Mouse (Mus musculus) limb, embryonic 13.5 days (tissue): ENCODE data around the gene Slc7a7. TPM values are rescaled to one million over a fixed set of nuclear protein-coding genes. Genes with fewer than 3 reads are reported as not detected.

Experiments
- ATAC-seq: fragments of 200-750 bp; cut with Nextera tagmentation; 2 replicates; pipeline ENCODE4 v1.8.0; 2017; ENCODE audit warnings: low read depth, moderate number of reproducible peaks, moderate TSS enrichment; ENCODE audit not compliant: low FRiP score
- H3K27ac ChIP-seq: fragments of 300-500 bp; sonication (generic); 2 replicates; pipeline ENCODE4 v1.5.1; 2015; ENCODE audit warnings: inconsistent platforms, mild to moderate bottlenecking, moderate library complexity
- H3K27me3 ChIP-seq: fragments of 300-500 bp; sonication (generic); 2 replicates; pipeline ENCODE4 v1.6.1; 2015; ENCODE audit warnings: mild to moderate bottlenecking, inconsistent platforms
- H3K36me3 ChIP-seq: fragments of 300-500 bp; sonication (generic); 2 replicates; pipeline ENCODE4 v1.6.1; 2015; ENCODE audit warnings: inconsistent platforms, mild to moderate bottlenecking, moderate library complexity
- H3K4me1 ChIP-seq: fragments of 300-500 bp; sonication (generic); 2 replicates; pipeline ENCODE4 v1.6.1; 2015; ENCODE audit warnings: inconsistent platforms
- H3K4me2 ChIP-seq: fragments of 300-500 bp; sonication (generic); replicated peaks from 2 replicates; pipeline ENCODE4 v1.6.1; 2015; ENCODE audit warnings: inconsistent platforms, mild to moderate bottlenecking, moderate library complexity
- H3K4me3 ChIP-seq: fragments of 300-500 bp; sonication (generic); 2 replicates; pipeline ENCODE4 v1.5.1; 2015; ENCODE audit warnings: moderate library complexity, mild to moderate bottlenecking, inconsistent platforms
- H3K9ac ChIP-seq: fragments of 300-500 bp; sonication (generic); 2 replicates; pipeline ENCODE4 v1.6.1; 2015; ENCODE audit warnings: mild to moderate bottlenecking, inconsistent platforms
- H3K9me3 ChIP-seq: fragments of 300-500 bp; sonication (generic); 2 replicates; pipeline ENCODE4 v1.6.1; 2016; ENCODE audit warnings: inconsistent platforms
- WGBS: fragments of 180-500 bp; shearing (Covaris S2); methylation state at CpG from one replicate; pipeline ENCODE4 v1.1.7; 2015; 5-methylcytosine and 5-hydroxymethylcytosine counted together
- polyA plus RNA-seq: library from polyadenylated mRNA; unstranded; fragments of >200 nt; fragmentation: Nextera tagmentation; extraction: Ambion mirVana; gene quantifications from 2 replicates; pipeline ENCODE4 v1.2.1, GENCODE M21; 2015

Slc7a7 gene
- polyA plus RNA-seq, 1 experiment from 2014 or later, result 5.1 TPM

DNA sequence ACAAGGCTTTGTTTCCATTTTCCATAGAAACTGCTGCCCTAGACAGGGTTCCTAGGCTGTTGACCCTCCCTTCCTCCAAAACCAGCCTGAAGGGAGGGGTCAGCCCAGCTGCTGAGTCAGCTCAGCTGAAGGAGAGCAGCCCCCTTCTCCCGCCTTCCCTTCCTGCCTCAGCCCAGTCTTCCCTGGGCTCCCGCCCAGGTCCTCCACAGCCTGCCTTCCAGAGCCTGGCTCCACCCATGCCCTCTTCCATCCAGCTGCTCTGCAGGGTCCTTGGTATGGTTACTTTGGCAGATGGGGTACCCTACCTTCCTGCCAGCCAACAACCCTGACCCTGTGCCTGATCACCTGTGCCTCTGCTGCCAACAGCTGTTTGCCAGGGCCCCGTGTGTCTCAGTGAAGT, 25.6 kb upstream of the Slc7a7 start:
- H3K4me3 ChIP-seq, result no peak overlapping the region
- 10% methylated on average over 3 of the region's 3 CpGs for WGBS
- ATAC-seq, result peak; percentile 88
- H3K27me3 ChIP-seq, result no peaks in the 10 kb centered on the region
- no peaks in the 10 kb centered on the region for H3K9me3 ChIP-seq
- H3K36me3 ChIP-seq, result peaks cover 48% of the 10 kb centered on the region
- H3K9ac ChIP-seq, result peak overlapping the region; percentile 31; the same call in 1 of the 2 replicates
- peak overlapping the region; percentile 87 for H3K27ac ChIP-seq
- peak overlapping the region; percentile 38 for H3K4me2 ChIP-seq
- H3K4me1 ChIP-seq, result peaks cover 19% of the 10 kb centered on the region

DNA sequence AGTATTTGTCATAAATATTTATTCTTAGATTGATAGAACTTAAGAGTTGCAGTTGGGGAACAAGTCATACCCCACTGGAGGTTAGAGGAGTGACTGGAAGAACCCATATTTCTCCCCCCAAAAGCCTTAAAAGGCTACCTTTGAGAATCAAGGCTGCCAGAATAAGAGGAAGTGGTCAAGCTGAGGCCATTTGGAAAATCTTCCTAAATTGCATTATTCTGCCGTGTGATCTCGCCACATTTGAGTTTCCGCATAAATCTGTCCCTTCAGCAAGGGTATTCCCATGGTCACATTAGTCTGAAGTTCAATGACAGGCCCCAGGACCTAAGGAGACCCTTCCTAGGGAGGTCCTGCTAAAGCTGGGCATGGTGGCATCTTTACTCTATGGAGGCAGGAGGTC, 25.0 kb upstream of the Slc7a7 start:
- H3K9ac ChIP-seq, result no peak overlapping the region
- H3K27me3 ChIP-seq, result no peaks in the 10 kb centered on the region
- peaks cover 53% of the 10 kb centered on the region for H3K36me3 ChIP-seq
- 78% methylated on average over 3 of the region's 3 CpGs for WGBS
- H3K4me1 ChIP-seq, result peaks cover 19% of the 10 kb centered on the region
- H3K9me3 ChIP-seq, result no peaks in the 10 kb centered on the region
- no peak; the same call in 1 of the 2 replicates for ATAC-seq
- H3K4me3 ChIP-seq, result no peak overlapping the region
- H3K4me2 ChIP-seq, result peak overlapping the region; percentile 38; the same call in 1 of the 2 replicates
- H3K27ac ChIP-seq, result peak overlapping the region; percentile 87

DNA sequence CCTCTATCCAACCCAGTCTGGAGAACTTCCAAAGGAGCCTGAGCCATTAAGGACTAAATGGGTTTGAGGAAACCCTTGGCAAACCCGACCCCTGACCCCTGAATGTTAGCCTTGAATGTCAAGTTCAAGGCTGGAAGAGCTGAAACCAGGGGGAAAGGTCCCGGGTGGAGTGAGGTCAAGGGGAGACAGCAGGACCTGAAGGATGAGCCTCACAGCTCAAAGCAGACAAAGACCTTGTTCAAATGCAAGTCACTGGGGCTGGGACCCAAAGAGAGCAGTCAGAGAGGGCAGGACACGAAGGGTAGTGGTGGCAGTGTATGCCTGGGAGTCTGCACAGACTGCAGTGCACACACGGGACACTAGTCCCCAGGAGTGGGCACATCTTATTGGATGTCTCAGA, 23.8 kb upstream of the Slc7a7 start:
- H3K27ac ChIP-seq, result no peak overlapping the region
- no peak overlapping the region for H3K4me2 ChIP-seq
- H3K9ac ChIP-seq, result no peak overlapping the region
- H3K4me1 ChIP-seq, result peaks cover 19% of the 10 kb centered on the region
- H3K4me3 ChIP-seq, result no peak overlapping the region
- WGBS, result 81% methylated on average over 4 of the region's 4 CpGs
- ATAC-seq, result no peak
- H3K27me3 ChIP-seq, result no peaks in the 10 kb centered on the region
- H3K9me3 ChIP-seq, result no peaks in the 10 kb centered on the region
- peaks cover 65% of the 10 kb centered on the region for H3K36me3 ChIP-seq

DNA sequence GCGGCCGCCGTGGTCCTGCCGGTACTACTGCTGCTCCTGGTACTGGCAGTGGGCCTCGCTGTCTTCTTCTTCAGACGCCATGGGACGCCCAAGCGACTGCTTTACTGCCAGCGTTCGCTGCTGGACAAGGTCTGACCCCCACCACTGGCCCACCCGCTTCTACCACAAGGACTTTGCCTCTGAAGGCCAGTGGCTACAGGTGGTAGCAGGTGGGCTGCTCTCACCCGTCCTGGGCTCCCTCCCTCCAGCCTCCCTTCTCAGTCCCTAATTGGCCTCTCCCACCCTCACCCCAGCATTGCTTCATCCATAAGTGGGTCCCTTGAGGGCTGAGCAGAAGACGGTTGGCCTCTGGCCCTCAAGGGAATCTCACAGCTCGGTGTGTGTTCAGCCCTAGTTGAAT, 23.0 kb upstream of the Slc7a7 start:
- H3K27me3 ChIP-seq, result no peaks in the 10 kb centered on the region
- no peak for ATAC-seq
- no peak overlapping the region for H3K27ac ChIP-seq
- no peak overlapping the region for H3K4me2 ChIP-seq
- WGBS, result 91% methylated on average over 14 of the region's 14 CpGs
- H3K4me3 ChIP-seq, result no peak overlapping the region
- peaks cover 73% of the 10 kb centered on the region for H3K36me3 ChIP-seq
- no peak overlapping the region for H3K9ac ChIP-seq
- peaks cover 19% of the 10 kb centered on the region for H3K4me1 ChIP-seq
- no peaks in the 10 kb centered on the region for H3K9me3 ChIP-seq

DNA sequence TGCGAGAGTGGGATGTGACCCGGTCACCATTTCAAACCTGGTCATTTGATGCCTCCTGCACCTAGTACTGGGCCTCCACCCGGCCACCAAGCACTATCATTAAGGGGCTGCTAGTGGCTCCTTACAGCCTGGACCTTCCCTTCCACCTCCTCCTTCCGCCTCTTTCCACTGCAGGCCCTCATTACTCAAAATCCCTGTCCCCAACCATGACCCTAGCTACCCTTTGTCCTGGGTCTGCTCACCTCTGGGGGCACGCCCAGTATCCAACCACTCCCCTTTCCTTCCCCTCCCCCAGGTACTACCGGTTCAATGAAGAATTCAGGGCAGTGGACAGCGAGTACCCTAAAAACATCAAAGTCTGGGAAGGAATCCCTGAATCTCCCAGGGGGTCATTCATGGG, 22.0 kb upstream of the Slc7a7 start:
- Histone ChIP-seq H3K4me3 (no peak overlapping the region), H3K9me3 (no peaks in the 10 kb centered on the region), H3K36me3 (peaks cover 78% of the 10 kb centered on the region), H3K4me1 (peaks cover 28% of the 10 kb centered on the region), H3K27me3 (no peaks in the 10 kb centered on the region), H3K9ac (no peak overlapping the region), H3K27ac (no peak overlapping the region), H3K4me2 (no peak overlapping the region)
- 64% methylated on average over 7 of the region's 7 CpGs for WGBS
- ATAC-seq, result no peak

DNA sequence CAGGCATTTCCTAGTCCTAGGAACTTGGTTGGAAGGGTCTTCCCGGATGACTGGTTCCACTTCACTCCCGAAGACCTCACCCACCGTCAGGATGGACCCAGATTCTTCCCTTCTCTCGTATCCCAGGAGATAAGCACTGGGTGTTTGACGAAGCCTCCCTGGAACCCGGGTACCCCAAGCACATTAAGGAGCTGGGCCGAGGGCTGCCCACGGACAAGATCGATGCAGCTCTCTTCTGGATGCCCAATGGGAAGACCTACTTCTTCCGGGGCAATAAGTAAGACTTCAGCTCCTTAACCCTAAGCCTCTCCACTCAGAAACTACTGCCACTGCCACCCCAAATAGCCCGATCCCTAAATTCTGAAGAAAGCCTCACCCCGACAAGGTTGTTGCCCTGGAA, 21.6 kb upstream of the Slc7a7 start:
- H3K27me3 ChIP-seq, result no peaks in the 10 kb centered on the region
- no peak for ATAC-seq
- peaks cover 75% of the 10 kb centered on the region for H3K36me3 ChIP-seq
- no peak overlapping the region for H3K4me3 ChIP-seq
- no peak overlapping the region for H3K4me2 ChIP-seq
- H3K4me1 ChIP-seq, result peaks cover 31% of the 10 kb centered on the region
- H3K27ac ChIP-seq, result no peak overlapping the region
- H3K9ac ChIP-seq, result no peak overlapping the region
- 90% methylated on average over 12 of the region's 12 CpGs for WGBS
- no peaks in the 10 kb centered on the region for H3K9me3 ChIP-seq

DNA sequence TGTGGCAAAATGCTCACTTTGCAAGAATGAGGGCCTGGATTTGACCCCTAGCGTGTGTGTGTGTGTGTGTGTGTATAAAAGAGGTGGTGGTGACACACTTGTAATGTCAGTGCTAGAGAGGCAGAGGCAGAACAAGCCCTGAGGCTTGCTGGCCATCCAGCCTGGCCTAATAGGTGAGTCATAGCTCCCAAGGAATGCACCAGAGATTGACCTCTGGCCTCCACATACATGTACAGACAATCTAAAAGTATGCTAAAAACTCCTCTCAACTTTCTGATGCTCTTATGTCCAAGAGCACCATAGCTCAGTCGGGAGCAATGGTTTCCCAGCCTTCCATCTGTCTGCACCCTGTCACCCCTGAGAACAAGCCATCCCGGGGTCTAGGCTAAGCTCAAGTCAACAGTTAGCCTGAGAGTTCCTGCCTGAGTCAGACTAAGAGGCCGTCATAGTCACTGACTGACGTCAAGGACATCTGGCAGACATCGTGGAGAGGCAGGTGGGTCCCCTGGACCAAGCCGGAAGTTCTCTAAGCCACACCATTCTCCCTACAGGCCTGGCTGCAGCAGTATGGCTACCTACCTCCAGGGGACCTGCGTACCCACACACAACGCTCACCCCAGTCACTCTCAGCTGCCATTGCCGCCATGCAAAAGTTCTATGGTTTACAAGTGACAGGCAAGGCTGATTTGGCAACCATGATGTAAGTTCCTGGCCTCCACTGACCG, 17.8 kb upstream of the Slc7a7 start:
- WGBS, result 82% methylated on average over 11 of the region's 11 CpGs
- Histone ChIP-seq H3K9ac (no peak overlapping the region), H3K27me3 (no peaks in the 10 kb centered on the region), H3K9me3 (no peaks in the 10 kb centered on the region), H3K36me3 (peaks cover 54% of the 10 kb centered on the region), H3K4me1 (peaks cover 33% of the 10 kb centered on the region), H3K4me3 (no peak overlapping the region), H3K4me2 (no peak overlapping the region), H3K27ac (no peak overlapping the region)
- no peak for ATAC-seq

DNA sequence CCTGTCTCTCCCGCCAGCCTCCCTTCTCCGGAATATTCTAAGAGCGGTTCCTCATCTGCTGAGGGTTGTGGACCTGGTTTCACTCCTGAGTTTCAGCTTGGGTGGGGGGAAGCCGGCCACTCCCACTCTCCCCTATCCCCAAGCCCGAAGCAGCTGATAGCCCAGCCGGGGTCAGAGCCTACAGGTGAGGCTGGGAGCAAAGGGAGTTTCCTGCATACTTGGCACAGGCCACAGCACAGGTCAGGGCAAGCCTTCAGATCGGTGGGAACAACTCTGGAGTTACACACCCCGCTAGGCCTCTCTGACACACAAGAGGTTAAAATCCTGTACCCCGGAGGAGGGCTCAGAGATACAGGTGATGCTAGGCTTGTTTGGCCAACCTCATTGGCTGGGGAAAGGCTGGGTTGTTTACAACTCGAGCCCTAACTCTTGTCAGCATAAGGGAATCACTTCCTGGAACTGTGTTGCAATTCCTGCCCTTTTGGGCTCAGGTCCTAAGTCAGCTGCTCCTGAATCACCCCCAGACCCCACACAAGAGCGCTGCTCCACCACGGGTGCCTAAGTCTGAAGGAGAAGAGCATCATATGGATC, 16.5 kb upstream of the Slc7a7 start:
- peaks cover 47% of the 10 kb centered on the region for H3K4me1 ChIP-seq
- peak overlapping the region; percentile 95 for H3K4me3 ChIP-seq
- peak overlapping the region; percentile 99 for H3K9ac ChIP-seq
- no peak for ATAC-seq
- WGBS, result 52% methylated on average over 12 of the region's 12 CpGs
- H3K9me3 ChIP-seq, result no peaks in the 10 kb centered on the region
- peak overlapping the region; percentile 96 for H3K4me2 ChIP-seq
- no peaks in the 10 kb centered on the region for H3K27me3 ChIP-seq
- H3K27ac ChIP-seq, result peak overlapping the region; percentile 98; the same call in 1 of the 2 replicates
- peaks cover 50% of the 10 kb centered on the region for H3K36me3 ChIP-seq

DNA sequence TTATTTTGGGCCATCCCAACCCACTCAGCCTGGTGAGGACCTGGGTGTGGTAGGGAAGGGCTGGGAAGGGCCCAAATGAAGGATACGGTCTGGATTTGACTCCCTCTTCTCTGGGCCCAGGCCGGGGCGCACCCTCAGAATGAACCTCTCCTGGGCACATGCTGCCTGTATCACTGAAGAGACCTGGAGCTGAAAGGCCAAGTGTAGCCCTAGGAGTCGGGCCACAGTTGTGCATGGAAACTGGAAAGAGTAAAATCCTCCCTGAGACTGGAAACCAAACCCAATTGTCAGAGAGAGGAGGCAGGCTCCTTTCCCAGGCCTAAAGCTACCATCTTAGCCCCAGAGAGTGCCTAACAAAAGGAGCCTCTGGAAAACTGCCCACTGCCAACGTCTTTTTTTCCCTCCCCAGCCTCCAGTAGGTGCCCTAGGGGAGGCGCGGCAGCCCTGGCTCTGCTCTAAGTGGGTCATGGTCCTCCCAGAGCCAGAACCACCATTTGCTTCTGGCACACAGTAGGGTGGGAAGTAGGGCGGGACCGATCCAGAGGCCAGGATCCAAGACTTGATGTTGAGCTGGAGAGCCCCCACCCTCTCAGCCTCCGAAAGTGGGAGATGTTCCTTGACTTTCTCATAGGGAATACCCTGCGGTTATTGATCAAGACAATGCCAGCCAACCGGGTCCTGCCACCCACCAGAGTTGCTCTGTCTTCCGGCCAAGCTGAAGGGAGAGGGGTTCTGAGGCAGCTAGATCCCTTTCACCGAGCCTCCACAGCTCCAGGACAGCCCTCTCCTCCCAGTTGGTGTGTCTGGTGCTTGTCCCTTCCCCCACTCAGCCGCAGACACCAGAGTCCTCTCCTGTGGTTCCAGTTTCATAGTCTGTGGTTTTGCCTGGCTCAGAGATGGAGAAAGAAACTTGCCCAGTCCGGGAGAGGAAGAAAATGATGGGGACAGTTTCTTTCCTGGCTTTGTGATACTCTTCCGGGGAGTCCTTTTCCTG, 15.6 kb upstream of the Slc7a7 start:
- Histone ChIP-seq H3K4me1 (peaks cover 47% of the 10 kb centered on the region), H3K4me3 (peak overlapping the region; percentile 95), H3K36me3 (peaks cover 41% of the 10 kb centered on the region), H3K27me3 (no peaks in the 10 kb centered on the region), H3K9ac (peak overlapping the region; percentile 99), H3K27ac (peak overlapping the region; percentile 98), H3K9me3 (no peaks in the 10 kb centered on the region), H3K4me2 (peak overlapping the region; percentile 96)
- 26% methylated on average over 17 of the region's 17 CpGs for WGBS
- no peak for ATAC-seq

DNA sequence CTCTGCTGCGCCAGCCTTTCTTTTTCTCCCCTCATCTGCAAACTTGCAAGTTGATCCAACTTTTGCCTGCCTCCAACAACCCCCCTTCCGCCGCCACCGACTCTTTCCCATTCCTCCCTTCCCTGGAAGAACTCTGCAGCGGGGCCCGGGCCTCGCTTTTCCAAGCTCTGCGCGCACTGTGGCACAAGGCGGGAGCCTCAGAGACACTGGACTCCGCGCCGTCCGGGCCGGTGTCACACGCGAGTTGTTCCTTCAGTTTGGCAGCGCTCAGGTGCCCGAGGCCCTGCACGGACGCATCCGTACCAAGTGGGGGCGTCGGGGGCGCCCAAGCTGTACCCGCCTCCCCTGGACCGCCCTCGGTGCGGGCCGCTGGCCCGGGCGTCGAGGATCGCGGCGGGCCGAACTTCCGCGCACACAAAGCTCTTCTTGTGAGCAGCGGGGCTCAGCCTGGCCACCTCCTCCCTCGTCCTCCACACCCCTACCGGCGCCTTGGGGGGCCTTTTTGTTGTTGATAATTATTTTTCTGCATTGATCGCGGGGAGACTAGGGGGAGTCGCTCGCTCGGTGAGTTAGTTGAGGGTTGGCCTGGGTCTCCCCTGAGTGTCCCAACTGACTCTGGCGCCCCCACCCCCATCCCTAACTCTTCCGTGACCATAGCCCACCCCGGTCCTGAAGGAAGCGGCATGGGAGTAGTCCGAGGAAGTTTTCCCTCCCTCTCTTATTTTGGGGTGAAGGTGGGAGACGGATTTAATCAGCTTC, 14.7 kb upstream of the Slc7a7 start:
- H3K4me2 ChIP-seq, result peak overlapping the region; percentile 96
- WGBS, result 1% methylated on average over 54 of the region's 54 CpGs
- peak; percentile 13; the same call in 1 of the 2 replicates for ATAC-seq
- H3K9ac ChIP-seq, result peak overlapping the region; percentile 99
- H3K4me1 ChIP-seq, result peaks cover 55% of the 10 kb centered on the region
- no peaks in the 10 kb centered on the region for H3K27me3 ChIP-seq
- H3K9me3 ChIP-seq, result no peaks in the 10 kb centered on the region
- peaks cover 34% of the 10 kb centered on the region for H3K36me3 ChIP-seq
- peak overlapping the region; percentile 95 for H3K4me3 ChIP-seq
- H3K27ac ChIP-seq, result peak overlapping the region; percentile 98

DNA sequence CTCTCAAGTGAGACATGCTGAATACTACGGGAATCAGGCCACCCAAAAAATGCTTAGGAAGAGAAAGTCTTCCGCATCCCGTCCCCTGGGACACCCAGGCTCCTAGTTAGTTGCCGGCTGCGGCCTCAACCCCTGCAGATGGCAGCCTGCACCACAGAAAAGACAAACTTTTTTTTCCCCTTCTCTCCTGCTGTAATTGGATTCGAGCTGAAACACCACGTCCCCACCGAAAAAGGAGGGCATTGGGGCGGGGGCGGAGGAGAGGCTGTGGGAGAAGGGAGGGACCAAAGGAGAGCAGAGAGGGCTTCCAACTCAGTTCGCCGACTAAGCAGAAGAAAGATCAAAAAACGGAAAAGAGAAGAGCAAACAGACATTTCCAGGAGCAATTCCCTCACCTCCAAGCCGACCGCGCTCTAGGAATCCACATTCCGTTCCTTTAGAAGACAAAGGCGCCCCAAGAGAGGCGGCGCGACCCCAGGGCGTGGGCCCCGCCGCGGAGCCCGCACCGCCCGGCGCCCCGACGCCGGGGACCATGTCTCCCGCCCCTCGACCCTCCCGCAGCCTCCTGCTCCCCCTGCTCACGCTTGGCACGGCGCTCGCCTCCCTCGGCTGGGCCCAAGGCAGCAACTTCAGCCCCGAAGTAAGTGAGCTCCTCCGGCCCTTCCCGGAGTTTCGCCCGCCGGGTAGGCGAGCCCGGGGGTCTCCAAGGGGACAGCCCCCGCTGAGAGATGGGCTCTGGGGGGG, 13.9 kb upstream of the Slc7a7 start, which contains the start of gene Mmp14:
Gene Mmp14 (plus strand): TSS at position 279 of the 744 bp plus-strand sequence.
- Histone ChIP-seq H3K27me3 (no peaks in the 10 kb centered on the region), H3K4me1 (peaks cover 56% of the 10 kb centered on the region), H3K4me2 (peak within 1 kb of the TSS; percentile 96), H3K27ac (peak within 1 kb of the TSS; percentile 98), H3K9me3 (no peaks in the 10 kb centered on the region), H3K9ac (peak within 1 kb of the TSS; percentile 99), H3K36me3 (peaks cover 27% of the 10 kb centered on the region), H3K4me3 (peak within 1 kb of the TSS; percentile 95)
- under 1% methylated on average over 45 of the region's 49 CpGs for WGBS
- peak; percentile 79 for ATAC-seq
